Mouse (Mus musculus): Measurements from ENCODE around the gene Sf1.
A peak's percentile ranks its signal among the peaks of the same experiment; 100 is the strongest.

The Sf1 gene

GRCm38 (mm10) chr19:6363411-6364240 lies at the start of gene Sf1:
Sf1 (plus strand) TSS chr19:6363690.
- DNase-seq (ENCODE audit: low read depth, low spot score): peak; percentile 100

GRCm38 (mm10) chr19:6313796-6314195 lies 49.7 kb upstream of the Sf1 start:
- DNase-seq (ENCODE audit: low read depth, low spot score): no peak

GRCm38 (mm10) chr19:6314513-6314912 lies 49.0 kb upstream of the Sf1 start:
- DNase-seq (ENCODE audit: low read depth, low spot score): no peak

- DNase-seq (ENCODE audit: low read depth, low spot score): no peak
These were observed 47.9 kb upstream of the Sf1 start for GRCm38 (mm10) chr19:6315573-6315972.

- DNase-seq (ENCODE audit: low read depth, low spot score): no peak
These were observed 45.3 kb upstream of the Sf1 start for GRCm38 (mm10) chr19:6318145-6318544.

GRCm38 (mm10) chr19:6321358-6321757 lies 42.1 kb upstream of the Sf1 start:
- DNase-seq (ENCODE audit: low read depth, low spot score): no peak

GRCm38 (mm10) chr19:6321786-6322621 lies 41.5 kb upstream of the Sf1 start:
- DNase-seq (ENCODE audit: low read depth, low spot score): no peak

- no peak for DNase-seq (ENCODE audit: low read depth, low spot score)
These were observed 38.7 kb upstream of the Sf1 start for GRCm38 (mm10) chr19:6324751-6325150.

- no peak for DNase-seq (ENCODE audit: low read depth, low spot score)
These were observed 32.3 kb upstream of the Sf1 start for GRCm38 (mm10) chr19:6331178-6331577.

GRCm38 (mm10) chr19:6331719-6332516 lies 31.6 kb upstream of the Sf1 start:
- peak; percentile 46 for DNase-seq (ENCODE audit: low read depth, low spot score)

GRCm38 (mm10) chr19:6333761-6334595 lies 29.5 kb upstream of the Sf1 start:
- DNase-seq (ENCODE audit: low read depth, low spot score): no peak

GRCm38 (mm10) chr19:6334673-6335457 lies 28.6 kb upstream of the Sf1 start, which contains the start of gene Men1:
Men1 (plus strand) TSS chr19:6334979.
- DNase-seq (ENCODE audit: low read depth, low spot score): peak; percentile 96

- DNase-seq (ENCODE audit: low read depth, low spot score): no peak
These were observed 28.0 kb upstream of the Sf1 start for GRCm38 (mm10) chr19:6335458-6335827.

- DNase-seq (ENCODE audit: low read depth, low spot score): no peak
These were observed 26.6 kb upstream of the Sf1 start for GRCm38 (mm10) chr19:6336920-6337319.

GRCm38 (mm10) chr19:6338171-6338570 lies 25.3 kb upstream of the Sf1 start:
- DNase-seq (ENCODE audit: low read depth, low spot score): no peak

- DNase-seq (ENCODE audit: low read depth, low spot score): no peak
These were observed 24.8 kb upstream of the Sf1 start for GRCm38 (mm10) chr19:6338716-6339115.

- no peak for DNase-seq (ENCODE audit: low read depth, low spot score)
These were observed 24.3 kb upstream of the Sf1 start for GRCm38 (mm10) chr19:6339191-6339590.

- DNase-seq (ENCODE audit: low read depth, low spot score): no peak
These were observed 23.5 kb upstream of the Sf1 start for GRCm38 (mm10) chr19:6339890-6340504.
